Mouse (Mus musculus): ENCODE results near the gene Nde1.

DNA sequence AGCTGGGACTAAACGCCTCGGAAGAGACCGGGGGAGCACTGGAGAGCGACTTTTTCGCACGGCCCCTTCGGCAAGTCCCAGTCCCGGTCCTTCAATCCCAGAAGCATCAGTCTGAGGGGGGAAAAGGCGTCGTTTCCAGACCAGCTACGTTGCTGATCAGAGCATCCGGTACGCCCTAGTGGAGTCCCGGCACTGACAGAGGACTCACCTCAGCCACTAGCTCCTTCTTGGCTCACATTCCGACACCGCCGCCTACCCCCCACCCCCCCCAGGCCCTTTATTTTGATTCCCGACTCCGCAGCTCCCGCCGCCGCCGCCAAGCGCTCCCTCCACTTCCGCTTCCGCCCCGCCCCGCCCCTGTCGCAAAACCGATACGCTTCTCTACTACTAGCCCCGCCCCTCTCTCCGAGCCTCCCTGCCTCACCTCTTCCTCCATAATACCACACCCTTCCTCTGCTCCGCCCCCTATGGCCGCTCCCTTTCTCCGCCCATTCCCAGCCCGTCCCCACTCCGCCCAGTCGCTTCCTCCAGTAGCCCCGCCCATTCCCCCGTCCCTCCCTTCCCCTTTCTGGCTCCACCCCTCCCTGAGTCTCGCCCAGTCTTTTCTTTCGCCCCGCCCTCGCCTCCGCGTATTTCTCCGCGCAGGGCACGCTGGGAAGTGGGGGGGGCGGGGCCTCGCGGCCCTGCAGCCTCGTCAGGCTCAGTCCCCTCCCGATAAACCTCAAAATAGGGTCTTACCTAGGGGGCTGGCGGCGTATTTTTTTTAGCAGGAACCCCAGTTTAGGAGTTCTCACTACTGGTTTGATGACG, 3.9 kb upstream of the Nde1 start:
- TF ChIP-seq CTCF (IDR thresholded peaks at IDR 0.05; ENCODE audit: low read depth) = no peak; the same call in 1 of the 2 replicates
- TF ChIP-seq EP300 (IDR thresholded peaks at IDR 0.05; ENCODE audit: low read depth) = no peak
